Mouse (Mus musculus) lung, postnatal 0 days (tissue): Measurements from ENCODE around the gene Hist2h3c1. TPM values are rescaled to one million over a fixed set of nuclear protein-coding genes. Genes with fewer than 3 reads are reported as not detected.

ENCODE experiments used
- ATAC-seq: fragments of 200-750 bp; cut with Nextera tagmentation; 2 replicates; pipeline ENCODE4 v1.8.0; 2017; ENCODE audit warnings: moderate library complexity
- DNase-seq: peaks from one replicate; pipeline ENCODE4 v3.0.0-alpha.2; 2016; ENCODE audit warnings: low spot score
- H3K27ac ChIP-seq: fragments of 300-500 bp; sonication (generic); 2 replicates; pipeline ENCODE4 v1.5.1; 2014; ENCODE audit warnings: antibody characterized with exemption, mild to moderate bottlenecking, low read length, mixed read lengths
- H3K27me3 ChIP-seq: fragments of 300-500 bp; sonication (generic); replicated peaks from 2 replicates; pipeline ENCODE4 v1.6.1; 2014; ENCODE audit warnings: low read length, mixed read lengths; ENCODE audit not compliant: insufficient read depth
- H3K36me3 ChIP-seq: fragments of 300-500 bp; sonication (generic); 2 replicates; pipeline ENCODE4 v1.6.1; 2014; ENCODE audit warnings: low read length, mixed read lengths; ENCODE audit not compliant: insufficient read depth
- H3K4me1 ChIP-seq: fragments of 300-500 bp; sonication (generic); 2 replicates; pipeline ENCODE4 v1.6.1; 2014; ENCODE audit warnings: antibody characterized with exemption, low read depth, low read length, mixed read lengths; ENCODE audit not compliant: insufficient read depth
- H3K4me2 ChIP-seq: fragments of 300-500 bp; sonication (generic); replicated peaks from 2 replicates; pipeline ENCODE4 v1.6.1; 2014; ENCODE audit warnings: low read depth, mild to moderate bottlenecking, low read length, moderate library complexity, mixed read lengths
- H3K4me3 ChIP-seq: fragments of 300-500 bp; sonication (generic); 2 replicates; pipeline ENCODE4 v1.5.1; 2014; ENCODE audit warnings: low read depth, low read length
- H3K9ac ChIP-seq: fragments of 300-500 bp; sonication (generic); replicated peaks from 2 replicates; pipeline ENCODE4 v1.6.1; 2014; ENCODE audit warnings: low read depth, mild to moderate bottlenecking
- H3K9me3 ChIP-seq: fragments of 300-500 bp; sonication (generic); 2 replicates; pipeline ENCODE4 v1.6.1; 2016; ENCODE audit warnings: low read length, mixed read lengths
- CTCF ChIP-seq: IDR thresholded peaks from 2 replicates; pipeline ENCODE4 v1.5.1; 2016; ENCODE audit warnings: antibody characterized with exemption, mild to moderate bottlenecking
- EP300 ChIP-seq: IDR thresholded peaks from 2 replicates; pipeline ENCODE4 v1.6.1; 2016; ENCODE audit warnings: antibody characterized with exemption, mild to moderate bottlenecking, control low read depth
- WGBS: fragments of 180-500 bp; shearing (Covaris S2); extraction: QIAGEN DNeasy Blood & Tissue Kit; methylation state at CpG from one replicate; pipeline ENCODE4 v1.1.7; 2014; 5-methylcytosine and 5-hydroxymethylcytosine counted together
- polyA plus RNA-seq: library from polyadenylated mRNA; unstranded; fragments of >200 nt; fragmentation: Nextera tagmentation; extraction: Ambion mirVana; gene quantifications from 2 replicates; pipeline ENCODE4 v1.2.1, GENCODE M21; 2015

Gene Hist2h3c1
- polyA plus RNA-seq, 1 experiment from 2014 or later: not detected

DNA sequence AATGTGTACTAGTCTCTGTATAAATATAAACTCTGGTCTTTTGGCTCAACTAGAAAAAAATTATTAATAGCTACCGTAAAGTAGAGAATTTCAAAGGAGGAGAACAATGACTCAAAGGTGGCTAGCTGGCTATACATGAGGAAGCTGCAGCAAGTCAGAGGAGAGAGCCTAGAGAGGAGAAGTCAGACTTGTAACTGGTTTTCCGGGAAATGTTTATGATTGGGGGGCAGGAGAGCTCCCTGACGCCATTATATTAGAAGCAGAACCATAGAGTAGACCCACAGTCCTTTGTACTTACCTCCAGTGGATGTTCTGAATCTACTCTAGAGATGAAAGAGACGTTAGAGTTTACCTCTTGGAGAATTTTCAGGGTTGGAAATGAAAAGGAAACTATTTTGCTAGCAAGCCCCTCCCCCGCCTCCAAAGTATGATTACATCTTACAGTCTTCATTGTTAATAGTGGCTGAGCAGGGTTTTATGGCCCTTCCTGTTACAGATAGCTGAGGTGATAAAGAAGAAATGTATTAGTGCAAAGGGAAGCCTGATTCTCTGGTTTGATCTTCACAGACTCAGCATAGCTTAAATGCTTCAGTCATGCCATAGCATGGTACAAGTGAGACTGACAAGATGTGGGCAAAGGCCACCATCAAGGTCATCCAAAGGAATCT is 9.6 kb downstream of the Hist2h3c1 start:
- peak; percentile 32; the same call in 1 of the 2 replicates for ATAC-seq
- no peak for DNase-seq
- Histone ChIP-seq H3K27me3 (peaks cover 13% of the 10 kb centered on the region), H3K36me3 (no peaks in the 10 kb centered on the region), H3K4me3 (no peak overlapping the region), H3K4me1 (no peaks in the 10 kb centered on the region), H3K9me3 (no peaks in the 10 kb centered on the region), H3K4me2 (no peak overlapping the region), H3K9ac (no peak overlapping the region), H3K27ac (no peak overlapping the region)
- TF ChIP-seq CTCF: no peak
- TF ChIP-seq EP300: peak; percentile 39
- 44% methylated on average over 5 of the region's 5 CpGs for WGBS

DNA sequence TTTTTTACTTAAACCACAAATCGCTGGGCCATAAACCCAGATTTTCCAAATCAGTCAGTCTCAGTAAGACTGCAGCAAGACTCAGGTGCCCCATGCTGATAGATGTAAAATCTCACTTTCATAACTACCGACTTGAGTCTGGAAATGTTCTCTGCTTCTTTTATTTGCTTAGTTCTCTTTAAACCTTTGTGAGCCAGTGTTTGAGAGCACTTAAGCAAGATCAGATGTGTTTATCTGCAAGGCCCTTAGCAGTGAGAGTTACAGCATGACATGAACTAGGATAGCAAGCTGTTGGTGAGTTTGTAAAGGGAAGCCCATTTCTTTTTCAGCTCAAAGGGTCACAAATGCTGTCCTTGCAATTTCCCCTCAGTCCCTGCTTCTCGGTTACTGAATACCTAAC is 10.7 kb downstream of the Hist2h3c1 start:
- no peaks in the 10 kb centered on the region for H3K9me3 ChIP-seq
- WGBS: 58% methylated on average over 3 of the region's 3 CpGs
- H3K27me3 ChIP-seq: peaks cover 13% of the 10 kb centered on the region
- TF ChIP-seq EP300 (no peak), CTCF (no peak)
- no peak overlapping the region for H3K27ac ChIP-seq
- ATAC-seq (peak; percentile 46), DNase-seq (peak; percentile 74)
- H3K9ac ChIP-seq: no peak overlapping the region
- H3K4me3 ChIP-seq: no peak overlapping the region
- H3K36me3 ChIP-seq: no peaks in the 10 kb centered on the region
- H3K4me1 ChIP-seq: peaks cover 5% of the 10 kb centered on the region; the same call in 1 of the 2 replicates
- no peak overlapping the region for H3K4me2 ChIP-seq

DNA sequence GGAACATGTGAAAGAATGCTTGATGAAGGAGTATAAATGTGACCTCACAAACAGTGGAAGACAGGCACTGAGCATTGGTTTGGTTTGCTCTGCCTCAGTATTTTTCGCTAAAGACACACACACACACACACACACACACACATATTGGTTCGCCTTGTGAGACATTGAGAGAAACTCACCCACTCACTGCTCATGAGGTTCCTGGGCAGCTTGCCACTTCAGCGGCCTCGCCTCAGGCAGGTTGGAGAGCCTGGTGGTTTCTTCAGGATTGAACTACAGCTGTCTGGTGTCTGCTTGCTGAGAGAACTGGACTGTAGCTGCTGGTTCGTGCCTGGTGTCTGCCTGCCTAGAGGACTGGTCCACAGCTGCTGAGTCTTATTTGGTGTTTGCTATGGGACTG is 13.7 kb downstream of the Hist2h3c1 start:
- no peak for ATAC-seq
- Histone ChIP-seq H3K27me3 (peaks cover 10% of the 10 kb centered on the region; the same call in 1 of the 2 replicates), H3K9ac (no peak overlapping the region), H3K4me2 (no peak overlapping the region), H3K9me3 (no peaks in the 10 kb centered on the region), H3K36me3 (no peaks in the 10 kb centered on the region), H3K27ac (no peak overlapping the region), H3K4me1 (peaks cover 6% of the 10 kb centered on the region; the same call in 1 of the 2 replicates), H3K4me3 (no peak overlapping the region)
- DNase-seq: no peak
- WGBS: 85% methylated on average over 5 of the region's 5 CpGs
- TF ChIP-seq EP300 (no peak), CTCF (no peak)

DNA sequence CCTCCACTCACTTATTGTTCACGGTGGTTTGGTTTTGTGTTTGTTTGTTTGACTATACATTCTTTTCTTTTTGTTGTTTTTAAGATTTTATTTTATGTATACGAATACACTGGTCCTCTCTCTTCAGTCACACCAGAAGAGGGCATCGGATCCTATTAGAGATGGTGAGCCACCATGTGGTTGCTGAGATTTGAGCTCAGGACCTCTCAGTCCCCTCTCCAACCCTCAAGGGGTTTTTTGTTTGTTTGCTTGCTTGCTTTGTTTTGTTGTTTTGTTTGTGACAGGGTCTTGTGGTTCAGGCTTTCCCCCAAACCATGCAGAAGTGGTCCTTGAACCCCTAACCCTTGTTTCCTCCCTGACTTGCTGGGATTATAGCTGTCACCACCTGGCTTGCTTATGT is 15.1 kb downstream of the Hist2h3c1 start:
- Histone ChIP-seq H3K27ac (peak overlapping the region; percentile 92), H3K4me3 (peak overlapping the region; percentile 56; the same call in 1 of the 2 replicates)
- ATAC-seq: no peak

GRCm38 (mm10) chr3:96262216-96262875 is 15.9 kb downstream of the Hist2h3c1 start:
- H3K4me1 ChIP-seq: peaks cover 6% of the 10 kb centered on the region; the same call in 1 of the 2 replicates
- DNase-seq (peak; percentile 95), ATAC-seq (peak; percentile 85)
- no peak for TF ChIP-seq EP300
- 0 out of 2 replicates have a peak, but pooled peaks have one; percentile 0 for TF ChIP-seq CTCF
- H3K27ac ChIP-seq: peak overlapping the region; percentile 92
- under 1% methylated on average over 19 of the region's 19 CpGs for WGBS
- H3K4me3 ChIP-seq: peak overlapping the region; percentile 56
- peak overlapping the region; percentile 62 for H3K9ac ChIP-seq
- H3K4me2 ChIP-seq: peak overlapping the region; percentile 62
- H3K9me3 ChIP-seq: no peaks in the 10 kb centered on the region
- H3K36me3 ChIP-seq: no peaks in the 10 kb centered on the region
- peaks cover 10% of the 10 kb centered on the region; the same call in 1 of the 2 replicates for H3K27me3 ChIP-seq

More for the DNA sequence above, 15.1 kb downstream of the Hist2h3c1 start:
- Histone ChIP-seq H3K4me1 (peaks cover 6% of the 10 kb centered on the region; the same call in 1 of the 2 replicates), H3K27me3 (peaks cover 10% of the 10 kb centered on the region; the same call in 1 of the 2 replicates), H3K9ac (no peak overlapping the region), H3K4me2 (peak overlapping the region; percentile 62), H3K9me3 (no peaks in the 10 kb centered on the region), H3K36me3 (no peaks in the 10 kb centered on the region)
- TF ChIP-seq EP300 (no peak), CTCF (peak; percentile 42)
- DNase-seq: no peak
- 51% methylated on average over 3 of the region's 3 CpGs for WGBS

GRCm38 (mm10) chr3:96262979-96263550 is 16.6 kb downstream of the Hist2h3c1 start, which contains the start of gene Hist2h4:
Hist2h4 (minus strand) TSS chr3:96263311.
- under 1% methylated on average over 40 of the region's 40 CpGs for WGBS

More at GRCm38 (mm10) chr3:96262979-96263550, 16.6 kb downstream of the Hist2h3c1 start, which contains the start of gene Hist2h4:
- peak within 1 kb of the TSS; percentile 94 for H3K27ac ChIP-seq
- peak within 1 kb of the TSS; percentile 62 for H3K4me2 ChIP-seq
- H3K4me3 ChIP-seq: peak within 1 kb of the TSS; percentile 56
- TF ChIP-seq EP300 (peak; percentile 94), CTCF (peak; percentile 63)
- peaks cover 10% of the 10 kb centered on the region; the same call in 1 of the 2 replicates for H3K27me3 ChIP-seq
- H3K9ac ChIP-seq: peak within 1 kb of the TSS; percentile 62
- H3K36me3 ChIP-seq: no peaks in the 10 kb centered on the region
- ATAC-seq: peak; percentile 83
- H3K4me1 ChIP-seq: peaks cover 6% of the 10 kb centered on the region; the same call in 1 of the 2 replicates
- peak; percentile 98 for DNase-seq
- H3K9me3 ChIP-seq: no peaks in the 10 kb centered on the region
